Comparison of ENCODE assay signal across 8 mouse cellular contexts in the genomic region with DNA sequence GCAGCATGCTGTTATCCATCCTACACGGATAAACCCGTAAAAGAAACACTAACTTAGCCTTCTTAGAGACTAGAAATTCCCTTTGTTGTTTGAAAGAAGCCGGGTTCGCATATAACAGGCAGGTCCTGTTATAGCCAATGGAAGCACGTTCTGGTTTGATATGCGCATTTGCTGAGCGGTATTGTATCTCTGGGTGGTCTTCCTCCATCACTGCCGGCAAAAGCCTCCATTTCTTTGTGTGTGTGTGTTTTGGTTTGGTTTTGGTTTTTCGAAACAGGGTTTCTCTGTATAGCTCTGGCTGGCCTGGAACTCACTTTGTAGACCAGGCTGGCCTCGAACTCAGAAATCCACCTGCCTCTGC.
DNase-seq lines count a peak whose midpoint lies in the region; ATAC-seq lines count a peak whose summit lies in the region.

No protein-coding gene starts in this region.

- peaks cover 10% of the 10 kb centered on the region for H3K9me3 ChIP-seq in heart, embryonic 13.5 days
- H3K9me3 ChIP-seq in embryonic facial prominence, embryonic 10.5 days = peaks cover 13% of the 10 kb centered on the region
- H3K9me3 ChIP-seq in hindbrain, embryonic 16.5 days (ENCODE audit: control insufficient read depth, low read length) = peaks cover 7% of the 10 kb centered on the region
- H3K9me3 ChIP-seq in midbrain, embryonic 12.5 days = peaks cover 15% of the 10 kb centered on the region

- H3K27me3 ChIP-seq in heart, embryonic 13.5 days (replicated peaks) = peaks cover 5% of the 10 kb centered on the region
- peaks cover 6% of the 10 kb centered on the region; the same call in 1 of the 2 replicates for H3K27me3 ChIP-seq in embryonic facial prominence, embryonic 10.5 days (replicated peaks; ENCODE audit: low read depth, poor library complexity, severe bottlenecking)
- no peaks in the 10 kb centered on the region for H3K27me3 ChIP-seq in hindbrain, embryonic 16.5 days (replicated peaks; ENCODE audit: control insufficient read depth, insufficient read depth, low read length)
- H3K27me3 ChIP-seq in midbrain, embryonic 12.5 days = peaks cover 16% of the 10 kb centered on the region

- 35% methylated on average over 10 of the region's 10 CpGs for WGBS in heart, embryonic 13.5 days
- 34% methylated on average over 10 of the region's 10 CpGs for WGBS in embryonic facial prominence, embryonic 10.5 days
- WGBS in hindbrain, embryonic 16.5 days = 29% methylated on average over 10 of the region's 10 CpGs
- 33% methylated on average over 10 of the region's 10 CpGs for WGBS in midbrain, embryonic 12.5 days

- H3K4me2 ChIP-seq in heart, embryonic 13.5 days = peak overlapping the region; percentile 90
- H3K4me2 ChIP-seq in hindbrain, embryonic 16.5 days (ENCODE audit: low read length) = peak overlapping the region; percentile 87
- peak overlapping the region; percentile 67 for H3K4me2 ChIP-seq in midbrain, embryonic 12.5 days (replicated peaks)

- intact Hi-C loops in heart, postnatal 14 days (cut with DNase I) = loop anchor here (1.0 to 5.0 kb wide), 3 partner anchors 57 to 412 kb away; no protein-coding TSS in a partner anchor

- H3K4me1 ChIP-seq in heart, embryonic 13.5 days = 0 out of 2 replicates have a peak, but pooled peaks cover 3% of the 10 kb centered on the region
- H3K4me1 ChIP-seq in embryonic facial prominence, embryonic 10.5 days = no peaks in the 10 kb centered on the region
- H3K4me1 ChIP-seq in hindbrain, embryonic 16.5 days (ENCODE audit: control insufficient read depth, insufficient read depth, low read depth, low read length) = no peaks in the 10 kb centered on the region; the same call in 1 of the 2 replicates
- no peaks in the 10 kb centered on the region for H3K4me1 ChIP-seq in midbrain, embryonic 12.5 days

- H3K36me3 ChIP-seq in heart, embryonic 13.5 days = peaks cover 4% of the 10 kb centered on the region; the same call in 1 of the 2 replicates
- H3K36me3 ChIP-seq in embryonic facial prominence, embryonic 10.5 days (replicated peaks) = no peaks in the 10 kb centered on the region
- H3K36me3 ChIP-seq in hindbrain, embryonic 16.5 days (ENCODE audit: control insufficient read depth, insufficient read depth, low read length) = no peaks in the 10 kb centered on the region
- no peaks in the 10 kb centered on the region for H3K36me3 ChIP-seq in midbrain, embryonic 12.5 days

- ATAC-seq in heart, embryonic 13.5 days (ENCODE audit: extremely low read depth, insufficient number of reproducible peaks, low FRiP score, low TSS enrichment) = no peak
- no peak for ATAC-seq in hindbrain, embryonic 16.5 days
- ATAC-seq in midbrain, embryonic 12.5 days (ENCODE audit: low FRiP score, low read depth) = peak; percentile 68
- no peak for ATAC-seq in inflammation-experienced regulatory T-cells, adult 6 months

- no peak overlapping the region for H3K27ac ChIP-seq in heart, embryonic 13.5 days (replicated peaks)
- H3K27ac ChIP-seq in embryonic facial prominence, embryonic 10.5 days (replicated peaks) = peak overlapping the region; percentile 37; the same call in 1 of the 2 replicates
- no peak overlapping the region for H3K27ac ChIP-seq in hindbrain, embryonic 16.5 days (ENCODE audit: low read depth, low read length)
- no peak overlapping the region for H3K27ac ChIP-seq in midbrain, embryonic 12.5 days (replicated peaks)

- H3K9ac ChIP-seq in heart, embryonic 13.5 days = no peak overlapping the region
- H3K9ac ChIP-seq in hindbrain, embryonic 16.5 days (ENCODE audit: low read depth, low read length) = peak overlapping the region; percentile 63; the same call in 1 of the 2 replicates
- no peak overlapping the region; the same call in 1 of the 2 replicates for H3K9ac ChIP-seq in midbrain, embryonic 12.5 days (replicated peaks)

- H3K4me3 ChIP-seq in heart, embryonic 13.5 days = peak overlapping the region; percentile 49; the same call in 1 of the 2 replicates
- H3K4me3 ChIP-seq in embryonic facial prominence, embryonic 10.5 days = peak overlapping the region; percentile 53
- H3K4me3 ChIP-seq in hindbrain, embryonic 16.5 days (ENCODE audit: low read length) = peak overlapping the region; percentile 41
- H3K4me3 ChIP-seq in midbrain, embryonic 12.5 days = peak overlapping the region; percentile 33; the same call in 1 of the 2 replicates

- no peak for DNase-seq in heart, postnatal 14 days
- no peak for DNase-seq in embryonic facial prominence, embryonic 10.5 days (ENCODE audit: low spot score)
- no peak for DNase-seq in urinary bladder, postnatal 4 days (ENCODE audit: low spot score in 2 of 2)
- DNase-seq in frontal cortex, postnatal 25 days (ENCODE audit: low spot score in 2 of 2) = no peak
